Mouse (Mus musculus) spleen, postnatal 4 days (tissue): Measurements from ENCODE around the gene Tmem238l.

Experiments
- DNase-seq, 2 experiments: peaks; one replicate each; pipeline ENCODE4 v3.0.0; 2022; ENCODE audit warnings: low spot score in 2 of 2

Gene Tmem238l

GRCm38 (mm10) chr11:66975606-66976330 is 19.3 kb downstream of the Tmem238l start:
- DNase-seq, result no peak

GRCm38 (mm10) chr11:66981336-66982115 is 25.1 kb downstream of the Tmem238l start:
- no peak for DNase-seq

DNA sequence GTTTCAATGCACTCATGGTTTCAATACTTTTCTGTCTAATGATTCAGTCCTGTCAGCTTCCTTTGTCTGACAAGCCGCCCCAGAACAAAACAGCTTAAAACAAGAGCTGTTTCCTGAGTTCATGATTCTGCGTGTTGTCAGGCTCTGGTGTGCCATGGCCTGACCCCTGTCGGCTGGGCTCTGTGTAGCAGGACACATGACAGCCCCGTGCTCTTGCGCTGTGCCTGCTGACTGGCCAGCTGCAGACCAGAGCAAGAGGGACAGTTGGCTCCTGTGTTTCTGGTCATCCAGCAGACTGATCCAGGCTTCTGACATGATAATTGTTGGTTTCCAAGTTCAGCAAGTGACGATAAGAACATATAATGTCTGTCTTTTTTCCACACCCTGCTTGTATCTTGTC is 26.4 kb downstream of the Tmem238l start:
- peak; percentile 29 to 66 for DNase-seq

- DNase-seq, result no peak
Measured at GRCm38 (mm10) chr11:66983422-66984164, 27.2 kb downstream of the Tmem238l start.

GRCm38 (mm10) chr11:66984165-66985135 is 28.0 kb downstream of the Tmem238l start:
- DNase-seq, result peak; percentile 59 to 80

DNA sequence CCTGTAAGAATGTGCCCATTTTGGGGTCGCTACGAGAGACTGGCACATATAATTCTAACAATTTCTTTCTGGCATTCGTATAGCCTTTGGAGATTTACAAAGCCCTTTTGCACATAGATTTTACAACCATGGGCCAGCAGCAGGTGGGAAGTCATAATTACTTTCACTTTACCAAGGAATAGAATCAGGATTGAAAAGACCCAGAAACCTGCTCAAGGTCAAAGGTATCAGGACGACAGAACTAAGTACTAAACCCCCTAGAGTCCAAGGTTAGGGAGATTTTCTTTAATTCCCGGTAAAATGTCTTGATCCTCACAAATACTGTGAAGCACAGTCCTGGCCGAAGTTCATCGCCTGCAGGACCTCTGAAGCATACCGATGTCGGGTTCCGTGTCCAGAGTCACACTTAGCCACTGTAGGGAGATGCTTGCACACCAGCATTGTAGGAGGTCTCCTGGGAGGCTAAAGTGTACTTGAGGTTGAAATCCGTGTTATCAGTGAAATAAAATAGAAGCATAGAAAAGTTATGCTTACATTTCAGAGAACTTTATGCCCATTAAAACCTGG is 28.8 kb downstream of the Tmem238l start:
- no peak for DNase-seq

DNA sequence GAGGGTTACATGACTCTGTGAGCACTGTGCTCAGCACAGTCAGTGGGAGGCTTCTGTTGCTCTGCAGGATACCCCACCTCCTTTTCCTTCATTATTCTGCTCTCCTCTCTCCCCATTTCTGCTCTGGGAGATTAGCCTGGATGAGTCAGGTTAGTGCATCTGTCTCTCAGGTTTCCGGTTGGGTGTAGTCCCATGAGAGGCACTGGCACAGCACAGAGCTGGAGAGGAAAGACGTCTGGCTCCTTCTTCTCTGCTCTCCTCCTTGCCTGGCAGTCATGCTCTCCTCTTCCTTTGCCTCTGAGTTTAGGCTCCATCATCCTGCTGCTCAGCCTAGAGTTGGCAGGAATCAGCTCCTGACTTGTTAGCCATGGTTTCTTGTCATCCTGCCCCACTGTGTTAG is 35.7 kb downstream of the Tmem238l start:
- no peak for DNase-seq

GRCm38 (mm10) chr11:66993674-66994073 is 37.2 kb downstream of the Tmem238l start:
- no peak for DNase-seq

DNA sequence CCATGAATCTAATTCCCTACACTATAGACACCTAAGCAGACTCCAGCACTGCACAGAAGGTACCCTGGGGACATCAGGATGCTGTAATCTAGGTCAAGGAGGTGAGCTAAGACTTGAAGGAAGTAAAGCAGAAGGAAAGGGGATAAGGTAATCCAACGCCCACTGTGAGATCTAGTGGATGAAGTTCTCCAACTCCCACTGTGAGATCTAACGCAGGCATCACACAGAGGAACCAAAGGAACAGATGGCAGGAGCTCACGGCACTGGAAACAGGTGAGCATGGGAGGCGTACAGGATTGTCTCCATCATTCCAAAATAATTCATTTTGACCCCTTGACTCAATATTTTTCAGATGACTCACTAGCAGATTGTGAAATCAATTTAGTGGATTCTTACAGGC is 40.0 kb downstream of the Tmem238l start:
- no peak for DNase-seq

DNA sequence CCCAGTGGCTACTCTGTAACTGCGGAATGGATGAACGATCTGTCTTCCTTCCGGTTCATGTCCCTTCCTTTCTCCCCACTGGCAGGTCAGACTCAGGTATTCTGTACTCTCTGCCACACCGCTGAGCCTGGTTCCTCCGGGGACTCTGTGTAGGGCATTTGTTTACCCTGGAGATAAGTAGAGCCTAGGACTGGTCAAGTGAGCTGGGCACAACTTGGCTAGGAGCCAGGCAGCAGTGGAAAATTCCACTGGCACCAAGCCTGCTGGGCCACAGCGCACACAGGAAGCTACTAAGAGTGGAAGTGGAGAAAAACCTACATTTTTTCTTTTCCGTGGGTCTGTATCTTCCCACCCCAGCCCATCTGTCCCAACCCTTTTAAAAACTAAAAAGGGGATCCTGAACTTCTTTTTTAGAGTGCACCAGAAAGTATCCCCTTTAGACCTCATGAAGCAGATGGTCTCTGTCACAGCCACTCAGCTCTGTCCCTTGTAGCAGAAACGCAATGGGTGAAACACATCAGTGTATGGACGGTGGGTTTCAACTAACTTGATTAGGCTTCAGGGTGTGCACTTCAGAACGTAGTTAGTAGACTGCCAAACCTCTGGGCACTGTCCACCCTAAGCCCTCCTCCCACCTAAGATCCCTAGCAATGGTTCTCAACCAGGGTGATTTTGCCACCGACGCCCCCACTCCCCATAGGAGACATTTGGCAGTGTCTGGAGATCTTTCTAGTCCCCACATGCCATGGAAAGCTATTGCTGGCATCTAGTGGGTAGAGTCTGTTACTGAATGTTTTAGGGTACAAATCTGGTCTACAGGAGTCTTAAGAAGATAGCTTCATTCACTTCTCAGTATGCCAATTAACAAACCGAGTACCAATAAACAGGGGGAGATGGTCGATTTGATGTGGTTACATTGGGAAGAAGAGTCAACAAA is 42.3 kb downstream of the Tmem238l start:
- no peak for DNase-seq

GRCm38 (mm10) chr11:67000671-67001070 is 44.2 kb downstream of the Tmem238l start:
- DNase-seq, result no peak

DNA sequence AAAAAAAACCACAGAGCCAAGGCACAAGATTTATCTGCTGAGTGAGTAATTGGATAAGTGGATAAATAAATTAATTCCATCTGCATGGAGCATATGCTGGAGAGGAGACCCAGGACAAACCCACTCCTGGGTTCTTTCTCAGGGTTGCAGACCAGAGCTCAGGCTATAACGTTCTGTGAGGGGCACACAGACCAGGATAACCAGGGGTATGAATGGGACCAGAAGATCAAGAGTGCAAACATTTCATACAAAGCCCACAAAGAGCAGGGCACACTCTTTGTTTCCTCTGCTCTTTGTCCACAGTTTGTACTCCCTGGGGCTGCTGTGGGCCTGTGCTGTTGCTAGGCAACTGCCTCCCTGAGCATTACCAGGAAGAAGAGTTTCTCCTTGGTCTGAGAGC is 45.3 kb downstream of the Tmem238l start:
- no peak for DNase-seq

- no peak for DNase-seq
Measured at GRCm38 (mm10) chr11:67002911-67003310, 46.5 kb downstream of the Tmem238l start.

DNA sequence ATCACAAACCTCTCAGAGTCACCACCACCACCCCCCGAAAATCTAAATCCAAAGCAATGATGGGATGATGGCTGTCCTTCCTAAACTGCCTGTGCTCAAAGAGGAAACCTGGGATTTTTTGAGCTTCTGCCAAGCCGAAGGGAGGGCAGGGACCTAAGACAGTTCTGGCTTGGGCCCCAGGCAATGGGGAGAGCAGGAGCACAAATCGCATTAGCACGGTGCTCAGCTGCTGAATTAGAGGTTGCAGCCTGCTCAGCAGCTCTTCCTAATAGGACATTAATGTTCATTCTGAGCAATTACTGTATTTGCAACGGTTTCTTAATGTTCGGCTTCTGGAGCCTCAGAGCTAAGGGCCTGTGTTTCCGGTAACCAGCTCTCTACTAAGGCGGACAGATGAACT is 51.5 kb downstream of the Tmem238l start:
- DNase-seq, result no peak

GRCm38 (mm10) chr11:67008528-67008927 is 52.1 kb downstream of the Tmem238l start:
- no peak for DNase-seq

- DNase-seq, result no peak
Measured at GRCm38 (mm10) chr11:67010430-67010829, 54.0 kb downstream of the Tmem238l start.

DNA sequence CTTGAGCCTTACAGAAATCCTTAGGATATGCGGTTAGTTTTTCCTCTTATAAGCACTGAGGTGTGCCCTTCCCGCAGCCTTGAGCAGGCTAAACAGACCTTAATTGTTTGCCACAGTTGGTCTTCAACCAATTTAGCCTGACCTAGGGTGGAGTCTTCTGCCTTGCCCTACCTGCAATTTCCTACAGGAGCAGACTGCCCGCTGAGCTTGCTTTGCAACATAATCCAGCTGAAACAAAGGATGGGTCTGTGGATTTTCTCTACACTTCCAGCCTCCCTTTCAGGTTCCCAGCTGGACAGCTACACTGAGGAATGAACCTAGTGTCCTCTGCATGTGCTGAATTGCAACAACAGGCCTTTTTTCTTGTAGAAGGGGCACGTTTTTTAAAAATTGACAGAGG is 55.2 kb downstream of the Tmem238l start:
- no peak for DNase-seq
